Mouse (Mus musculus) kidney, adult 9 months (tissue): ENCODE measurements around the gene Vmn1r181.
"Not testable (repeated sequence)": the region's sequence is repeated elsewhere in the genome, so short reads cannot be mapped to it uniquely, and the experiment has no call there.

Experiments
- DNase-seq: peaks from one replicate; pipeline ENCODE4 v3.0.0; 2022

Gene Vmn1r181

DNA sequence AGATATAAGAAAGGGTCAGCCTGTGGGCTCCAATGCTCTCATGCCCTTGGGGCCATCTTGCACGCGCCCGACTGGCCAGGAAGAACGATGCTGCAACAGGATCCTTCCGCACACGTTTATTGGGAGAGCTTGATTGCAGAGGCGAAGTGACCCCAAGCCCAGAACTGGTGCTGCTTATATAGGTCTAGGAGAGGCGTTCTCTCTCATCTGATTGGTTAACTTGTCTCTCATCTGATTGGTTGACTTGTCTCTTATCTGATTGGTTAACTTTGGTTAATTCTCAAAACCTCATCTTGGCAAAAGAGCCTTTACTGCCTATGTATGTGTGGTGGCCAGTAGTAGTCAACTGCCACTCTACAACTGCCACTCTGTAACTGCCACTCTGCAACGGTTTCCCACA is at the start of gene Vmn1r181:
Gene Vmn1r181 (plus strand): TSS at position 301 of the 400 bp plus-strand sequence.
- DNase-seq, result not testable (repeated sequence)

DNA sequence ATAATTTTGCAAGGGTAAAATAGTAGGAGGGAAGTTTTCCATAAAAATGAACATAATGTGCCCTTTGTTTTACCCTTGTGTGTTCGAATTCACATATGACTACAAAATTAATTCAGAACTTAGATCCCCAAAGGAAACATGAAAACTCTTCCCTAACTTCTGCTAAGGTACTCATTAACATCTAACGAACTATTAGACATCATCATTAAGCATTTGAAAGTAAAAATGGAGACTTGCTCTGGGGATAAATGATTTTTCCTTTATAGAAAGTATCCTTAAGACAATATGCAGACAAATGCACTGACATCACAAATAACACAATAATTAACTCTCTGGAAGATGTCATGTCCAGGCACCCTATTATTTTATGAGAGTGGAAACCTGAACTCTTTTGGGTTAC is 47.7 kb upstream of the Vmn1r181 start, which contains the start of gene Vmn1r179:
Gene Vmn1r179 (plus strand): TSS at position 301 of the 400 bp plus-strand sequence.
- no peak for DNase-seq

DNA sequence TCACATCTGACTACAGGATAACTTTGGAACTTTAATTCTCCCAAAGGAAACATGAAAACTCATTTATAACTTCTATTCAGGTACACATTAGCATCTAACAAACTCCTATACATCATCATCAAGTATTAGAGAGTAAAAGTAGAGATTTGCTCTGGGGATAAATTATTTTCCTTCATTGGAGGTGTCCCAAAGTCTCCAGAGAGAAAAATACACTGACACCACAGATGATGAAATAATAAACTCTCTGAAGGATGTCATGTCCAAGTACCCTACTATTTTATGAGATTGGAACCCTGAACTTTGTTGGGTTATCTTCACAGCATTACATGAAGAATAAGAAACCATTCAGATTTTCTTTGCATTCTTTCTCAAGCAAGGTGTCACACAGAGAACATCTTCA is 24.1 kb upstream of the Vmn1r181 start, which contains the start of gene Vmn1r180:
Gene Vmn1r180 (plus strand): TSS at position 301 of the 400 bp plus-strand sequence.
- DNase-seq, result no peak

DNA sequence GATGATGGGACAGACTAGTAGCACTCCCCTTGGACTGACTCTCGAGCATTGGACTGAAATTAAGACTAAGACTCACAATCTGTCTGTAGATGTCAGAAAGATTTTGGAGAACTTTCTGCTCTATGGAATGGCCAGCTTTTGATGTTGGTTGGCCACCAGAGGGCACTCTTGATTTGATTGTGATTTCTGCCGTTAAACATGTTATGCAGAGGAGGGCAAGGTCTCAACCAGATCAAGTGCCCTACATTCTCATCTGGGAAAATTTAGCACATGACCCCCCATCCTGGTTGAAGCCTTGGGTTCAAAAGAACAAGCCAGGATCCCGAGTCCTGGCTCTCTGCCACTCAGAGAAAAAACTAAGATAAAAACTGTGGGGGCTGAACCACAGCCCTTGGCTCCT is 6.4 kb upstream of the Vmn1r181 start:
- peak; percentile 50 for DNase-seq

DNA sequence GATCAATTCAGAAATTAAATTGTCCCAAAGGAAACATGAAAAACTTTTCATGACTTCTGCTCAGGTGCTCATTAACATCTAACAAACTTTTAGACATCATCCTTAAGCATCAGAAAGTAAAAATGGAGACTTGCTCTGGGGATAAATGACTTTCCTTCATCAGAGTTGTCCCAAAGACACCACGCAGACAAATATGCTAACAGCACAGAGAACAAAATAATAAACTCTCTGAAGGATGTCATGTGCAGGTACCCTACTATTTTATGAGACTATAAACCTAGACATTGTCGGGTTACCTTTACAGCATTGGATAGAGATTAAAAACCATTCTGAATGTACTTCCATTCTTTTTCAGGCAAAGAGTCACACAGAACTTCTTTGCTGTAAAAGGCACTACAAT is 27.0 kb downstream of the Vmn1r181 start, which contains the start of gene V1rd19:
Gene V1rd19 (plus strand): TSS at position 301 of the 400 bp plus-strand sequence.
- DNase-seq, result no peak
